Mouse (Mus musculus) R1 (cell line): ENCODE measurements around the gene Olfr224.
"Not testable (repeated sequence)": the region's sequence is repeated elsewhere in the genome, so short reads cannot be mapped to it uniquely, and the experiment has no call there.

Experiments used
- DNase-seq: peaks from one replicate; pipeline ENCODE4 v3.0.0-alpha.2; 2018; ENCODE audit warnings: low read depth, low spot score

Olfr224 gene

GRCm38 (mm10) chr11:58570405-58570804 is at the start of gene Olfr224:
Gene Olfr224 (minus strand): TSS chr11:58570553.
- DNase-seq = no peak

- DNase-seq = no peak
These were observed 48.4 kb upstream of the Olfr224 start for GRCm38 (mm10) chr11:58618793-58619192.

DNA sequence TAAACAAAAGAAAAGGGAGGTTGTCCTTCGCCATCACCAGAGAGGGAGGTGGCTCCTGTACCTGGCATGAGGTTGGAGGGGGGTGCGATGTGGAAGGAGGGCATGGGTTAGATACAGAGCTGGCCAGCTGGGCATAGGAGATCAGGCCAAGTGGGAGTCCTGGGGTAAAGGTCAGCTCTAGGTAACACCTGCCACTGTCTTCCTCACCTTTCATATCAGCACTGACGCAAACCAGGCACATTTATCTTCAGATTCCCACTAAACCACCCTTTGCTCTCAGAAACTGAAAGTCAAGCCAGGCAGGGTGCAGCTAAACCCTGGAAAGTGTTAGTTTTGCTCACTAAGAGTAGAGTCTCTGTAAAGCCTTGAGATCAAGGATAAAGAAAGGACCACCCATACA is 48.0 kb upstream of the Olfr224 start:
- DNase-seq = no peak

DNA sequence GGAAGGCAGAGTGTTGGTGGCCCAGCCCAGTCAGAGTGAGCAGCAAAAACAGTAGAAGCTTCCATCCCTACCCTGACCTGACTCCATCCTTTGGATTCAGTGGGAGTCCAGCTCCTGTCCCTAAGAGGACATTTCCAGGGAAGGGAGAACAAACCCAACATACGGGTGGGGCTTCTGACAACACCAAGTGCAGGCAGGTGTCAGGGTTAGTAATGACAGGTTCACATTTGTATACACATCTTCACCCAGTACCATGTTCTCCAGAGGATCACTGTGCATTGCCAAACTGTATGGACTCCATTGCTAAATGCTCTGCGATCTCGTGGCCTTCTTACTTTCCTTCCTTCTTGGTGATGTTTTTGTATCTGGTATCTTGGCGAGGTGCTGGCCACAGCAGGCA is 45.6 kb upstream of the Olfr224 start, which contains the start of gene 2210407C18Rik:
TSS of gene 2210407C18Rik (minus strand) at position 101 of the 400 bp plus-strand sequence.
- DNase-seq = no peak

GRCm38 (mm10) chr11:58614526-58614925 is 44.2 kb upstream of the Olfr224 start:
- no peak for DNase-seq

DNA sequence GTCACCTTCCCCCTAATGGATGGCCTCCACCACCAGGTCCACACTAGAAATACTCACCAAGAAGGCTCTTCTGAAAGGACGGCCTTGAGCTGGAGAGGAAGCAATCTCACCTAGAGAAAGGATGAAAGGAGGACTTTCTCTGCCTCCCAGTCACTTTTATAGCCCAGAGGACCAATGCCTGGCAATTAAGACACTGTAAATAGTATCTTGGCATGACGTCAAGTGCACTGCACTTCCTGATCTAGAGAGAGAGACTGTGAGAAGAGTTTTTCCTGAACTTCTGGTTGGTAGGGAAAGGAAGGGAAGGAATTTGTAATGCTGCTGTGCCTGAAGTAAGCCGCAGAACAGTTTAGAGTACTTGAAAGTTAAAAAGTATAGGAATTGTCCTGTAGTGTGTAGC is 43.0 kb upstream of the Olfr224 start:
- DNase-seq = no peak

GRCm38 (mm10) chr11:58607030-58607429 is 36.7 kb upstream of the Olfr224 start:
- DNase-seq = no peak

DNA sequence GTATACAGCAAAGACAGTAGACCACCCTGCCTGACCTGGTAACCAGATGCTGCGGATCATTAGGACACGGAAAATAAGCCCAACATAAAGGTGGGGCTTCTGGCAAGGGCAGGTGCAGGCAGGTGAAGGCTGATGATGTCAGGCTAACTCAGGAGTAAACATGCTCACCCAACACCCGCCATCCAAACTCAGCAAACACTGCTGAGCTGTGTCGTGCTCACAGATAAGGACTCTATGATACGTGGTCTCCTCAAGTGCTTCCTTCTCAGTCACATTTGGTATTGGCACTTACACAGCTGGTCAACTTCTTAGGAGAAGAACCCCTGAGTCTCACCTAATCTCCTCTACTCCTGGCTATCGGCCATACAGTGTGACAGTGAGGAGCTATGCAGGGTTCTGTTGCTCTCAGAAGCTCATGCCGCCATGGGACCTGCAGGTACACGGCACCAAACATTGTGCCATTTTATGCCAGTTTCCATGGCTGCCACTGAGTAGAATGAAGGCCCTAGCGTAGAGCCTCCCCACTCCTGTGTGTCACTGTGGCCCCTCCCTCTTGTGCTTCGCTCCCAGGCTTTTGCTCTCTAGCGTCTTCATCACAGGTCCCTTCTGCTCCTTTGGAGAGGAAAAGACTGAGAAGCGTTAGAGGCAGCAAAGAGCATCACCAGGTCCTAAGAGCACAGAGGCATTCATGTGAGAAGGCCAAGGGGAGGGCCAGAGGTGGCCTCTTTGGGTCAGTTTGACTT is 36.0 kb upstream of the Olfr224 start:
- no peak for DNase-seq

DNA sequence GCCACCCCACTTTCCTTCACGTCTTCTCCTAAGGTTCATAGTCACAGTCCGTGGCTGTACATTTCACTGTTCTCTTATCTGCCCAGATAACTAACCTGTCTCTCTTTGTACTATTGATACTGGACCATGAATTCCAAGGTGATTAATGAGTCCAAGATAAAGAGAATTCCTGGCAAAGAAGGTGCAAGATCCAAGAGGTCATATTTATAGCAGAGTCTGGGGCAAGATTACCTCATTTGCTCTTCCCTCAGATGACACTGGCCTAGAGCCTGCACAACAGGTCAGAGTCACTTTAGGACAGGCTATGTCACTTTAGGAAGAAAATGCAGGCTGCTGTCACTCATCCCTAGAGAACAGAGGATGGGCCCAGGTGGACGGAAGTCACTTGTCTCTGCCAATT is 34.9 kb upstream of the Olfr224 start:
- no peak for DNase-seq

GRCm38 (mm10) chr11:58604688-58605087 is 34.3 kb upstream of the Olfr224 start:
- DNase-seq = no peak

GRCm38 (mm10) chr11:58602800-58603560 is 32.6 kb upstream of the Olfr224 start:
- DNase-seq = peak; percentile 71

DNA sequence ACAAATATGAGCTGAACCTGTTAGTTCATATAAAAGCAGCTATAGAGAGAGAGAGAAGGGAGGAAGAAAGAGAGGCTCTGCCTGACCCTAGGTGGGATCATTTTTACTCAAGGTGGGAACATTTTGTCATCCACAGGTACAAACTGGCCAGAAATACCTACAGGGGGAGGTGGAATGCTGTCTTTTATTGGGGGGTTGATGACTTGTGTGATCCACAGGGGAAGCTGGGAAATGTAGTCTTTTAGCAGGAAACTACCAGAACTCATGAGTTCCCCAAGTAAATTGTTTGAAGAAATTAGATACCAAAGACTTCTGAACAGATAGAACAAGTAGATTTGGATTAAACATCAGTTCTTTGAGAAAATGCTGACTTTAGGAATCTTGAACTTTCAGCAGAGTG is 31.7 kb upstream of the Olfr224 start:
- peak; percentile 14 for DNase-seq

- DNase-seq = no peak
These were observed 27.5 kb upstream of the Olfr224 start for GRCm38 (mm10) chr11:58597837-58598236.

DNA sequence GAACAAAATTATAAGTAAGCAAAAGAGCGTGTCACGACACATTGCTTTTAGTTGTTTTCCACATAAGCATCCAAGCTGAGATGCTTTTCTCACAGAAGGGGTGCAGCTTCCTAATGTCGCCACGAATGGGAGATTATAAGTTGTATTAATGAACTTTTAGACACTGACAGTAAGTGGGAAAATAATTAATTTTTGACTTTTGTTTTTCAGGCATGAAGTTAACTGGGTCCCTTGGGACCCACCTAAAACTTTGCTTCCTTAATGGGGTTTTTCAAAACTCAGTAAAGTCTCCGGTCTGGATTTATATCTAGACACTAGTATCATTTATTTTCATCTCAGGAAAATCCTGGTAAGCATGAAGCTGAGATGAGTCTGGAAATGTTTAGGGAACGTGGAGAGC is 24.5 kb upstream of the Olfr224 start, which contains the start of gene Olfr324:
TSS of gene Olfr324 (plus strand) at position 301 of the 400 bp plus-strand sequence.
- DNase-seq = no peak

- no peak for DNase-seq
These were observed 18.4 kb upstream of the Olfr224 start for GRCm38 (mm10) chr11:58588620-58589250.

- DNase-seq = peak; percentile 45
These were observed 17.6 kb upstream of the Olfr224 start for GRCm38 (mm10) chr11:58587898-58588348.

DNA sequence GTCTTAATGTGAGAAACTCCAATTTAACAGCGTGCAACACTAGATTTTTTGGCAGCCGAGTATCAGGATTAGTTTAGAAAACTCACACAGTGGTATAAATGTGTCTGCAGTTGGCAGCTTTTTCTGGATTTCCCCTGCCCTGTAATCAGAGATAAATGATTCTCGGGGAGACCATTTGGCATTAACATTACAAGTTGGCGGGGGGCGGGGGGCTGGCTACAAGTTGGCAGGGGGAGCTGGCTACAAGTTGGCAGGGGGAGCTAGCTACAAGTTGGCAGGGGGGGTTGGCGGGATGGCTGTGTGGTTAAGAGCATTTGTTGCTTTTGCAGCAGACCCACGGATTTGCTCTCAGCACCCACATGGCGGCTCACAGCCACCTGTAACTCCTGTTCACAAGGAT is 8.3 kb upstream of the Olfr224 start:
- no peak for DNase-seq

GRCm38 (mm10) chr11:58577430-58577829 is 7.1 kb upstream of the Olfr224 start, which contains the start of gene Olfr325:
Gene Olfr325 (plus strand): TSS chr11:58577730.
- no peak for DNase-seq

DNA sequence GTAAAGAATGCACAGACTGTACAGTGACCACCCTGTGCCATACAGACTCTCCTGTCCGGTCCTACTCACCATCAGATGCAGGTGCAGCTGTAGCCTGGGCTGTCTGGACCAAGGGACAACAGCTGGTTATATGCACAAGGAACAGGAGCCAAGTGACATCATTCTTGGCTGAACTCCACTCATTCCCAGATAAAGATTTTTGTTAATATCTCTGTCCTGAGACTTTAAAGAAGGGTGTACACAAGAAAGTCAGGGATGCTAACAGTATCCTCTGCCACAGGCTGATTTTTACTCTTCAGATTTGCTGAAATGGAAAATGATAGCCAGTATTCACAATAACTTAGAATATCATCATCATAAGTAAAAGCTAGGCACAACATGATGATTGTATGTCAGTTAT is 14.8 kb downstream of the Olfr224 start, which contains the start of gene Olfr328:
TSS of gene Olfr328 (minus strand) at position 101 of the 400 bp plus-strand sequence.
- no peak for DNase-seq

DNA sequence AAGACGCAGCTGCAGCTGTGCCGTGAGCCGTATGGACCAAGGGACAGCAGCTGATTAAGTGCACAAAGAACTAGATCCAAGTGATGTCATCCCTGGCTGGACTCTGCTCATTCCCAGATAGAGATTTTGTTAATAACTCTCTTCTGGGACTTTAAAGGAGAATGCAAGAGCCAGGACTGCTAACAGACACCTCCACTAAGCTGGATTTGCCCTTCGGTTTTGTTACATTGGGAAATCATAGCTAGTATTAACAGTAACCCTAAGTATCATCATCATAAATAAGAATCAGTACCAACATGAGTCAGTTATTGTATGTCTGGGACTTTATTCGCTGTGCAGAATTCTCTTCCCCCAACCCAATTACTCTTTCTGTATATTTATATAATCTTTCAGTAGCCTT is 24.0 kb downstream of the Olfr224 start, which contains the start of gene Olfr329-ps:
TSS of gene Olfr329-ps (minus strand) at position 101 of the 400 bp plus-strand sequence.
- no peak for DNase-seq

DNA sequence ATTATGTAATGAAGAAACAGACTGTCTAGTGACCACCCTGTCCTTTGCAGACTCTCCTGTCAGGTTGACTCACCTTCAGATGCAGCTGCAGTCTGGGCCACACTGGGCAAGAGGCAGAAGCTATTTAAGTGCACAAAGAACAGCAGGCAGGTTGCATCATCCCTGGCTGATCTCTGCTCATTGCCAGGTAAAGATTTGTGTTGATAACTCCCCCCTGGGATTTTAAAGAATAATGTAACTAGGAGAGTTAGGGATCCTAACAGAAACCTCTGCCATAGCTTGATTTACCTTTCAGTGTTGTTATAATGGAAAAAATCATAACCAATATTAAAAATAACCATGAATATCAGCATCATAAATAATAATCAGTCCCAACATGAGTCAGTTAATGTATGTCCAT is 35.6 kb downstream of the Olfr224 start, which contains the start of gene Olfr330:
TSS of gene Olfr330 (minus strand) at position 101 of the 400 bp plus-strand sequence.
- not testable (repeated sequence) for DNase-seq

- not testable (repeated sequence) for DNase-seq
These were observed 50.6 kb downstream of the Olfr224 start for GRCm38 (mm10) chr11:58519756-58520155.
